Mouse (Mus musculus) heart, adult 18-20 months (tissue): ENCODE measurements around the gene Methig1. TPM values are rescaled to one million over a fixed set of nuclear protein-coding genes. Genes with fewer than 3 reads are reported as not detected.
"Not testable (repeated sequence)": the region's sequence is repeated elsewhere in the genome, so short reads cannot be mapped to it uniquely, and the experiment has no call there.

Source experiments
- DNase-seq, 2 experiments: peaks; one replicate each; pipeline ENCODE4 v3.0.0; 2021 to 2022; ENCODE audit warnings: mixed read lengths in 1 of 2
- total RNA-seq, 2 experiments: library from RNA; stranded (reverse); gene quantifications; 2 replicates each; pipeline ENCODE4 v1.2.3; 2021

The Methig1 gene
- total RNA-seq, 2 experiments from 2014 or later = not detected

DNA sequence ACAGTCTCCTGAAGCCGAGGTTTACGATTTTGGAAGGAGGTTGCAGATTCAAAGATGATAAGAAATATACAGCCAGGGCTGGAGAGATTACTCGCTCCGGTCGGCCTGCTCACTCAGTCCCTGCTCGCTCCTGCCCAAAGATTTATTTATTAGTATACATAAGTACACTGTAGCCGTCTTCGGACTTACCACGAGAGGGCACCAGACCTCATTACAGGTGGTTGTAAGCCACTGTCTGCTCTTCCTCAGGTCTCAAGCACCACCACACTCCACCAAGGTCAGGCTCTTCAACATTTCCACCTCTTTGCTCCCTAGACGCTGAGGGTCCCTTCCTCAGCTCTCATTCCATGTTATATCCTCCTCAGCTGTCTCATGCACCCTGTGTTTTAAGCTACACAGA is 15.1 kb upstream of the Methig1 start:
- peak; percentile 54 to 74 for DNase-seq

- DNase-seq = not testable (repeated sequence)
These were observed 11.5 kb upstream of the Methig1 start for GRCm38 (mm10) chr15:100341314-100341980.

- DNase-seq = peak; percentile 64 to 79
These were observed 7.5 kb upstream of the Methig1 start for GRCm38 (mm10) chr15:100345484-100345883.

DNA sequence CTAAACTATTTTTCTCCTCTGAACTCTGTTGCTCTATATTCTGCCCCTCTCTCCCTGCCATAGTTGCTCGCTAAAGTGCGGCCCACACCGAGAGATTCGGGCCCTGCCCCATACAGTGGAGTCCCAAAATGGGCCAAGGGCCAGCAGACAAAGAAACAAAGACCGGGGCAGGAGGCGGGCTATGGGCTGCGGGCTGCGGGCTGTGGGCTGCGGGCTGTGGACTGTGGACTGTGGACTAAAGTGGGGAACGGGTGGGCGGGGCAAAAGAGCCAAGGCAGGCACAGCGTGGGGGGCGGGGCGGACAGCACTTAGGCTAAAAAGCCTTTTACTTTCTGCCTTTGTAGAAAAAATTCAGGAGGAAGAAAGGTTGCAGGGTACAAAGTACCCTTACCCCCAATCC is 6.2 kb upstream of the Methig1 start:
- no peak for DNase-seq

DNA sequence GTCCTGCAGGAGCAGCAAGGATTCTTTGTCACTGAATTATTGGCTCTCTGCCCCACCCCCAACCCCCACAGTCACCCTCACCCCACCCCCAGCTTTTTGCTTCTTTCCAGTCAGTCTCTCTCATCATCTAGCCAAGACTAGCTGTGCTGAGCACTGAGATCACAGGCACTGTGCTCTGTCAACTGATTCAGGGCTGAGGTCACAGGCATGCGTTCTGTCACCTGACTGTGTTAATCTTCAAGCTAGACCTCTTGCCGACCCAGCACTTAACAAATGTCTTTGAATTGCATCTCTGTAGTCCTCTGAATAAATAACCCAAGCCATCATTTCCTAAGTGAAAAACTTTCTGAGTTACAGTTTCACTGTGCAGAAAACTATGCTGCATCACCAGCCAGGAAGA is 3.5 kb upstream of the Methig1 start:
- DNase-seq = no peak

- no peak for DNase-seq
These were observed 1.4 kb upstream of the Methig1 start for GRCm38 (mm10) chr15:100351501-100352060.

DNA sequence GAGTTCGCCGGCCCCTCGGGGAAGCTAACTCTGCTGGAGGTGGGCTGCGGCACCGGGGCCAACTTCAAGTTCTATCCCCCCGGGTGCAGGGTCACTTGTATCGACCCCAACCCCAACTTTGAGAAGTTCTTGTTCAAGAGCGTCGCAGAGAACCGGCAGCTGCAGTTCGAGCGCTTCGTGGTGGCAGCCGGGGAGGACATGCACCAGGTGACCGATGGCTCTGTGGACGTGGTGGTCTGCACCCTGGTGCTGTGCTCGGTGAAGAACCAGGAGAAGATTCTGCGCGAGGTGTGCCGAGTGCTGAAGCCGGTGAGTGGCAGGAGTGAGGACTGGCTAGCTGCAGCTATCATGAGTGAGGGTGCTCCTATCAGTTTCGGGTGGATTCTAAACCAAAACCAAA is 450 bp downstream of the Methig1 start:
- DNase-seq = not testable (repeated sequence)

DNA sequence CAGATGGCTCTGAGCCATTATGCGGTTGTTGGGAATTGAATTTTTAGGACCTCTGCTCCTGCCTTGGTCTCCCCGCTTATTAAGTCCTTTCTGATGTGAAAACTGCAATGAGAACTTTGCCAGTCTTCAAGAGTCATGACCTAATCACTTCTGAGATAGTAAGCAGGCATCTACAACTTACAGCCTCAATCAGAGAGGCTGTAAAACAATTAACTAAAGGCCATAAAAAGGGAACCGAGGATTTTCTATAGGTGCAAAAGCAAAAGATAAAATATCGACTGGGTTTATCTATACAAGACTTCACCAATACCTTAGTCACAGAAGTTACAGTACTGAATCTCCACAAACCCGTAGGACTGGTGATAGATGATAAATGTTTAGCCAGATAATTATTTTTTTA is 2.9 kb downstream of the Methig1 start:
- no peak for DNase-seq

DNA sequence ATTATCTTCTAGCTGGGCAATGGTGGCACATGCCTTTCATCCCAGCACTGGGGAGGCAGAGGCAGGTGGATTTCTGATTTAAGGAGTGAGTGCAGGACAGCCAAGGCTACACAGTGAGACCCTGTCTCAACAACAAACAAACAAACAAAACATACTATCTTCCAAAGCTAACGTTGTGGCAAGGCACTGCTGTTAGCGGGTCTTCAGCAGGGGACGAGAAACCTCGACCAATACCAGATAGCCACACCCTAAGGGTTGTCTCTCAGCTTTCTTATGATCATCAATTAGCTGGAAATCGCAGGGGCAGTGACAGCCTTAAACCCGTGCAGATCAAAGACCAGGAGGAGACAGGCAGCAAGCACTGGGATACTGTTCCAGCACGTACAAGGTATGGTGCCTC is 11.3 kb downstream of the Methig1 start, which contains the start of gene Higd1c:
Gene Higd1c, plus strand, starts transcription at position 301 of the 400 bp plus-strand sequence.
- no peak for DNase-seq

DNA sequence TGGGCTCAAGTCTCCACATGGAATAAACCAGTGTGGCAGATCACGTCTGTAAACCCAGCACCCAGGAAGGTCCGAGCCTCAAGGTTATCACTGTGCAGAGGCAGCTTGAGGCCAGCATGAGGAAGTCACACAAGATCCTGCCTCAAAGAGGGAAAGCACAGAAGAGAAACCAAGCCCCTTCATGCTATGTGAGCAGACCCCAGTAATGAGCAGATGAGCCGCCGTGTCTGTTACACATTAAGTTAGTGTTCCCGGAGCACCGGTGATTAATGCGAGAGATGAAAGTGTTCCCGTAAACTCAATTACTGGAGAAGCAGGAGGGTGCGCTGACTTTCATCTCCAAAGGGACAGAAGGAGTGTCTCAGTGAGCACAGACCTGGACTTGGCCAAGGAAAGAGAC is 13.0 kb downstream of the Methig1 start:
- not testable (repeated sequence) for DNase-seq

GRCm38 (mm10) chr15:100367119-100367518 is 14.2 kb downstream of the Methig1 start:
- DNase-seq = no peak

DNA sequence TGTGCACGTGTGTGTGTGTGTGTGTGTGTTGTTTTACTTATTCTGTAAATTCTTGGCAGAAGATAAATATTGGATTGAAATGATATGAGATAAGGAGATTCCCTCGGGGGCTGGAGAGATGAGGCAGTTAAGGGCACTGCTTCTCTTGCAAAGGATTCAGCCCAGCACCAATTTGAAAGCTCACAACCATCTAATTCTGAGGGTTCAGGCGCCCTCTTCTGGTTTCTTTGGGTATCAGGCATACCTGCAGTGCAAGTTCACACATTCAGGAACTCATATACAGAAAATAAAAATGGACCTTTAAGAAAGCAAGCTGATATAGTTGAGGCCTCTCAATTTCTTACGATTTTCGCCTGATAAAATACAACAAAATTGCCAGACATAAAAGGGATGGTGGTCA is 22.1 kb downstream of the Methig1 start:
- DNase-seq = peak; percentile 53 to 77

GRCm38 (mm10) chr15:100377847-100378505 is 25.0 kb downstream of the Methig1 start:
- peak; percentile 8 to 15 for DNase-seq

DNA sequence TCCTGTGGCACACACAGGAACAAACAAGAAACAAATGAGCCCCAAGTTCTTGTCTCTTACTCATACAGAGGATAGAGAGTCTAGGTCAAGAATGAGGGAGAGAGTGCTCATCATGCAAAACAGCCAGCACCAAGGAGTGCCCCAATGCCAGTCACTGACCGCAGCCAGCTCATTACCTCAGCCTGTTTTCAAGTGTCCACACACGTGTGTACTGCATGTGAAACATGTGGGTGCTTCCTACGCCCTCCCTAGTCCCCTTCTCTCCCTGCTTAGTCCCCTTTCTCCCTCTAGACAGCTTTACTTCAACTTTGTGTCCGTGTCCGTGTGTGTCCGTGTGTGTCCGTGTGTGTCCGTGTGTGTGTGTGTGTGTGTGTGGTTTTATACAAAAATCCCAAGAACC is 26.7 kb downstream of the Methig1 start:
- no peak for DNase-seq

- DNase-seq = no peak
These were observed 27.2 kb downstream of the Methig1 start for GRCm38 (mm10) chr15:100380104-100380503.

DNA sequence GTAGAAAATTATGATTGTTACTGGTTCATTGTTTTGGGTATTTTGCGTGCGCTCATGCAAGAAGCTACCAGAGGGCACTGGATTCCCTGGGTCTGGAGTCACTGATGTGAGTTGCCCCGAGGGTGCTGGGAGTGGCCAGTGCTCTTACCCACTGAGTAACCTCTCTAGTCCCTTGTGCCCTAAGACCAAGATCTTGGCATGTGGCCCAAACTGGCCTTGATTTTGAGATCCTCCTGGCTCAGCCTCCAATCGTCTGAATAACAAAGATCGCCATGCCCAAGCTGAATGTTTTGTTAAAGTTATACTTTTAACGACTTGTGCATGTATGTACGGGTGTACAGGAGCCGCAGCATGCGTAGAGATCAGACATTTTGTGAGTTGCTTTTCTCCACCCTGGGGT is 32.8 kb downstream of the Methig1 start:
- no peak for DNase-seq

GRCm38 (mm10) chr15:100387544-100388223 is 34.7 kb downstream of the Methig1 start:
- no peak for DNase-seq

DNA sequence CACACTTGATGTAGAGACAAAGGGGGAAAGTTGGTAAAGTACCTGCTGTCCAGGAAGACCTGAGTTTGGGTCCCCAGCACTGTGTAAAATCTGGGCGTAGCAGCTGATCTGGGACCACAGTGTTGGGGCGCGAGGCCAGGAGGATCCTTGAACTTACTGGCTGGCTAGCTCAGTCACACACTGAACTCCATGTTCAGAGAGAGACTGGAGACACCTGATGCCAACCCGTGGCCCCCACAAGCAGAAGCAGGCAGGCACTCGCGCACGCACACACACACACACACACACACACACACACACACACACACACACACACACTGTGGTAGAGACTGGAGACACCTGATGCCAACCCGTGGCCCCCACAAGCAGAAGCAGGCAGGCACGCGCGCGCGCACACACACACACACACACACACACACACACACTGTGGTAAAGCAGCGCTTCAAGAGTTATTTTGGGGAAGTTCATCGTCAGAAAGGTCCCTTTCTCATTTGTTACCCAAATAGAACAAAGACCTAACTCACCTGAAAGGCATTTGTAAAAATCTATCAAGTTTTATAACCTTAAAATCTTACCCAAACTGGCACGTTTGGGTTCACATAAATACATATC is 35.4 kb downstream of the Methig1 start:
- no peak for DNase-seq

GRCm38 (mm10) chr15:100388886-100389285 is 35.9 kb downstream of the Methig1 start:
- no peak for DNase-seq

GRCm38 (mm10) chr15:100391066-100391465 is 38.1 kb downstream of the Methig1 start:
- no peak for DNase-seq

GRCm38 (mm10) chr15:100391599-100391998 is 38.6 kb downstream of the Methig1 start:
- no peak for DNase-seq

- no peak for DNase-seq
These were observed 40.1 kb downstream of the Methig1 start for GRCm38 (mm10) chr15:100393016-100393415.

DNA sequence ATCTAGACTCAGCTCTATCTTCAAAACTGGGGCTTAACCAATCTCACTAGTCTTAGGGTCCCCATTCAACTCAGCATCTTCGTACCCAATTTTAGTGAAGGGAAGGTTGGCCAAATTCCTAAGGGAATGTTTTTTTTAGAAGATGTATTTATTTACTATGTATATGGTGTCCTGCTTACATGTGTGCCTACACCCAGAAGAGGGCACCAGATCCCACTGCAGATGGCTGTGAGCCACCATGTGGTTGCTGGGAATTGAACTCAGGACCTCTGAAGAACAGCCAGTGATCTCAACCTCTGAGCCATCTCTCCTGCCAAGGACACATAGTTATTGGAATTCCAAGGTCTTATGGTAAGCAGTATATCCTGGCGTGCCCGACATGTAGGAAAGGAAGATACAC is 42.6 kb downstream of the Methig1 start:
- DNase-seq = no peak
